Mouse (Mus musculus) C2C12 (cell line): ENCODE measurements around the gene Krtap10-4.

ENCODE experiments used
- CTCF ChIP-seq: IDR thresholded peaks from one replicate; pipeline ENCODE4 v1.5.1; 2011; ENCODE audit not compliant: control insufficient read depth, insufficient read depth, insufficient read length
- FOSL1 ChIP-seq: IDR thresholded peaks from one replicate; pipeline ENCODE4 v1.8.0; 2011; ENCODE audit warnings: mild to moderate bottlenecking, low read length; ENCODE audit not compliant: poor library complexity, insufficient read depth, severe bottlenecking

- TF ChIP-seq CTCF, result no peak
- no peak for TF ChIP-seq FOSL1
These were observed 37.9 kb upstream of the Krtap10-4 start for GRCm38 (mm10) chr10:77864762-77865143.
